Mouse (Mus musculus) ES-Bruce4 (cell line): ENCODE measurements around the gene Ide. TPM values are rescaled to one million over a fixed set of nuclear protein-coding genes. Genes with fewer than 3 reads are reported as not detected.

Experiments
- H3K27ac ChIP-seq: 2 replicates; pipeline ENCODE4 v1.5.1; 2012; ENCODE audit warnings: low read length, inconsistent platforms; ENCODE audit not compliant: insufficient read depth
- H3K27me3 ChIP-seq: 2 replicates; pipeline ENCODE4 v1.6.1; 2012; ENCODE audit warnings: mild to moderate bottlenecking, low read length, inconsistent platforms; ENCODE audit not compliant: control insufficient read depth, poor library complexity, insufficient read depth, severe bottlenecking
- H3K36me3 ChIP-seq: 2 replicates; pipeline ENCODE4 v1.6.1; 2012; ENCODE audit warnings: inconsistent platforms, mild to moderate bottlenecking, low read length, moderate library complexity; ENCODE audit not compliant: control insufficient read depth, poor library complexity, insufficient read depth, severe bottlenecking
- H3K4me1 ChIP-seq: one replicate; pipeline ENCODE4 v1.8.1; 2011; ENCODE audit warnings: low read length; ENCODE audit not compliant: control insufficient read depth, insufficient read depth
- H3K4me3 ChIP-seq: 2 replicates; pipeline ENCODE4 v1.5.1; 2011; ENCODE audit warnings: low read depth, mild to moderate bottlenecking, low read length
- H3K9ac ChIP-seq: 2 replicates; pipeline ENCODE4 v1.6.1; 2012; ENCODE audit warnings: low read depth, mild to moderate bottlenecking, inconsistent platforms; ENCODE audit not compliant: poor library complexity, severe bottlenecking
- H3K9me3 ChIP-seq: replicated peaks from 2 replicates; pipeline ENCODE4 v1.6.1; 2012; ENCODE audit warnings: mild to moderate bottlenecking, low read length, inconsistent platforms; ENCODE audit not compliant: control insufficient read depth, poor library complexity, insufficient read depth, severe bottlenecking
- CTCF ChIP-seq: IDR thresholded peaks from one replicate; pipeline ENCODE4 v1.8.1; 2011; ENCODE audit warnings: low read depth, low read length
- EP300 ChIP-seq: IDR thresholded peaks from 2 replicates; pipeline ENCODE4 v1.6.1; 2011; ENCODE audit warnings: low read depth, low read length; ENCODE audit not compliant: insufficient read depth
- POLR2A ChIP-seq: IDR thresholded peaks from one replicate; pipeline ENCODE4 v1.8.1; 2011; ENCODE audit warnings: low read length; ENCODE audit not compliant: insufficient read depth
- polyA plus RNA-seq: library from polyadenylated mRNA; stranded (reverse); fragments of >200 nt; gene quantifications from 2 replicates; pipeline ENCODE4 v1.2.4, GENCODE M21; 2011; ENCODE audit warnings: low read depth; ENCODE audit not compliant: missing spikeins, insufficient read depth, insufficient read length

The Ide gene
- polyA plus RNA-seq, 1 experiment, result 147 TPM

DNA sequence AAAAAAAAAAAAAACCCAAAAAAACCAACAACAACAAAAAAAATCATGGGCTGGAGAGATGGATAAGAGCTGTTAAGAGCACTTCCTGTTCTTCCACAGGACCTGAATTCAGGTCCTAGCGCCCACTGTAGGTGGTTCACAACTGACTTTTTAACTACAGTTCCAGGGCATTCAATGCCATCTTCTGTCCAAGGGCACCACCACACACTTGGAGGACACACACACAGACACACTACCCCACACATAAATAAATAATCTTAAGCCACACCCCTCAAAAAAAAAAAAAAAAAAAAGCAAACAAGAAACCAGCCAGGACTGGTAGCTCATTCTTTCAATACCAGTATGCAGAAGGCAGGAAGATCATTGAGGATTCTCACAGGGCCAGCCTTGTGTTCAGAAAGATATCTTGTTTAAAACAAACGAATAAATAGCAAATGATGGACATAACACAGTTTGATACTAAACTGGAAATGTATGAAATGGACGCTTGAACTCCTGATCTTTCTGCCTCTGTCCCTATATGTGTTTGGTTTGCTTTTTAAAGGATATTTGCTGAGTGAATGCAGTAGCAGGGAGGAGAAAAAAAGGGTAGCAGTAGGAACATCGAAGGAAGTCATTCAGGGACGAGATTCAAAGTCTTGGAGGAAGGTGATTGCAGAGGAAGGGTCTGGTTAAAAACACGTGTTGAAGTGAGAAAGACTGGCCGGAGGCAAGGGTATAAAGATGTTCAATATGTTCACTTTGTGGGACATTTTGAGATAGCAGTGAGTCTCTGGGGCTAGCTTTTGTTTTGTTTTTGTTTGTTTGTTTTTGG, 37.5 kb upstream of the Ide start:
- peak overlapping the region; percentile 47 for H3K27ac ChIP-seq
- peak overlapping the region; percentile 78 for H3K9ac ChIP-seq
- H3K36me3 ChIP-seq, result no peaks in the 10 kb centered on the region
- no peaks in the 10 kb centered on the region for H3K9me3 ChIP-seq
- H3K4me1 ChIP-seq, result no peaks in the 10 kb centered on the region
- H3K4me3 ChIP-seq, result peak overlapping the region; percentile 98
- H3K27me3 ChIP-seq, result no peaks in the 10 kb centered on the region
- no peak for TF ChIP-seq CTCF
- TF ChIP-seq POLR2A, result no peak
- no peak for TF ChIP-seq EP300

DNA sequence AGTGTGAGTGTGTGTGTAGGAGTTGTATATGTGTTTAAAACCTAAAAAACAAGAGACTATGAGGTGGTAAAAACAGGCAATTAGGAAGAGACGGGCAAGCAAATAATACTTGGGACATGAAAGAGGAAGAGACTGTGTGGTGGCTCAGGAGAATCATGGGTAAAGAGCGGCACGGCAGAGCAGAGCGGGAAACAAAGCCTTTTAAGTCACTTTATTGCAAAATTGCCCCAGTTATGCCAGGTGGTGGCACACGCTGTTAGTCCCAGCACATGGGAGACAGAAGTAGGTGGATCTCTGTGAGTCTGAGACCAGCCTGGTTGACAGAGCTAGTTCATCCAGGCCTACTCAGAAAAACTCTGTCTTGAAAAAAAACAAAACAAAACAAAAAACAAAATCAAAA, 32.7 kb upstream of the Ide start:
- H3K36me3 ChIP-seq, result no peaks in the 10 kb centered on the region
- no peak overlapping the region for H3K9ac ChIP-seq
- H3K27me3 ChIP-seq, result no peaks in the 10 kb centered on the region
- H3K4me1 ChIP-seq, result no peaks in the 10 kb centered on the region
- TF ChIP-seq POLR2A (no peak), EP300 (no peak), CTCF (no peak)
- H3K27ac ChIP-seq, result no peak overlapping the region
- H3K9me3 ChIP-seq, result no peaks in the 10 kb centered on the region
- no peak overlapping the region for H3K4me3 ChIP-seq

DNA sequence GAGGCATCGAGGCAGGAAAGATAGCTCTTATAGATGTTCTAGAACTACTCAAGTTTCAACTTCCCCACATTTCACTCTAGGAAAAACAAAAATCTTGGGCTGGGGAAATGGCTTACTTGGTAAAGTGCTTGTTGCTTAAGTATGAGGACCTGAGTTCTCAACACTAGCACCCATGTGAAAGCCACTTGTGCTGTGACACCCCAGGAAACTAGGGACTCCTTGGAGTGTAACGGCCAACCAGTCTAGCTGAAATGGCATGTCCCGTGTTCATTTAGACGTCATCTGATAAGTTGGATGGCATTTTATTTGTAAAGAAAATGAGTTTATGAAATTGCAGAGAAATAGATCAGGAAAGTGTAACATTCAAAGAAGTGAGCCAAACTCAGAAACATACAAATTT, 32.3 kb upstream of the Ide start:
- Histone ChIP-seq H3K27ac (no peak overlapping the region), H3K4me3 (no peak overlapping the region), H3K27me3 (no peaks in the 10 kb centered on the region), H3K9ac (no peak overlapping the region), H3K9me3 (no peaks in the 10 kb centered on the region), H3K4me1 (no peaks in the 10 kb centered on the region), H3K36me3 (no peaks in the 10 kb centered on the region)
- TF ChIP-seq EP300, result no peak
- no peak for TF ChIP-seq CTCF
- TF ChIP-seq POLR2A, result no peak

DNA sequence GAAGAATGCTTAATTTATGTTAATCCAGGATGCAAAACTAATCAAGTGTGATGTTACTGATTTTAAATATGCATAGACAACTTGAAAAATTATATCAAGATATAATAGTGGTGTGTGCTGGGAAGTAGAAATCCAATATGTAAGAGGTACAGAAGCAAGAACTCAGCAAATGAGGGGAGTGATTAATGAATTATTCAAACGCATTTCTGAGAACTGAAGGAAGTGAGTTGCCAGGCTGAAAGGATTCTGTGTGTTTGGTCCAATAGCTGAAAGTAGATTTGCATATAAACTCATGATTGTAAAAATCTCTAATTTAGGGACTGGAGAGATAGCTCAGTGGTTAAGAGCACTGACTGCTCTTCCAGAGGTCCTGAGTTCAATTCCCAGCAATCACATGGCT, 31.3 kb upstream of the Ide start:
- Histone ChIP-seq H3K27me3 (no peaks in the 10 kb centered on the region), H3K27ac (no peak overlapping the region), H3K4me1 (no peaks in the 10 kb centered on the region), H3K4me3 (no peak overlapping the region), H3K36me3 (no peaks in the 10 kb centered on the region), H3K9ac (no peak overlapping the region), H3K9me3 (no peaks in the 10 kb centered on the region)
- no peak for TF ChIP-seq CTCF

GRCm38 (mm10) chr19:37363128-37363939, 25.7 kb upstream of the Ide start:
- no peaks in the 10 kb centered on the region for H3K27me3 ChIP-seq
- H3K36me3 ChIP-seq, result no peaks in the 10 kb centered on the region
- peak overlapping the region; percentile 45; the same call in 1 of the 2 replicates for H3K9ac ChIP-seq
- no peaks in the 10 kb centered on the region for H3K4me1 ChIP-seq
- peak overlapping the region; percentile 51 for H3K27ac ChIP-seq
- no peaks in the 10 kb centered on the region for H3K9me3 ChIP-seq
- no peak overlapping the region for H3K4me3 ChIP-seq
- no peak for TF ChIP-seq CTCF
- no peak for TF ChIP-seq POLR2A

DNA sequence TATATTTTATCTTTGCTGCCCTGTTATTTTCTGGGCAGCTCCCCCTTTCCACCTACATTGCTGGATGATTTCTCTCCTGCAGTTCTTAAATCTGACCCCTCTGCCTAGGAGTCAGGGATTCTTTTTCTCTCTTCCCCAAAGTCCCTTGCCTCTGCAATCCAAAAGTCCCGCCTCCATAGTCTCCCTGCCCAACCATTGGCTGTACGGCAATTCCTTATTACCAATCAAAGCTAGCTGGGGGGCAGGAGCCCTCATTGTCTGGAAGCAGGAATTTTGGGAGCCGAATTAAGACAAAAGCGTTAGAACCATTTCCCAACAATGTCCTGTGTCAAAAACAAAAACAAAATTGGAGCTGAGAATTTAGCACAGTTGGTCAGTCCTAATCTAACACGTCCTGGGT, 24.9 kb upstream of the Ide start:
- Histone ChIP-seq H3K4me3 (no peak overlapping the region), H3K4me1 (no peaks in the 10 kb centered on the region), H3K9ac (peak overlapping the region; percentile 79), H3K9me3 (no peaks in the 10 kb centered on the region), H3K27ac (peak overlapping the region; percentile 52), H3K27me3 (no peaks in the 10 kb centered on the region), H3K36me3 (no peaks in the 10 kb centered on the region)
- TF ChIP-seq CTCF (no peak), EP300 (no peak), POLR2A (peak; percentile 24)
